Mouse (Mus musculus) midbrain, embryonic 14.5 days (tissue): ENCODE data around the gene Apol6. TPM values are rescaled to one million over a fixed set of nuclear protein-coding genes. Genes with fewer than 3 reads are reported as not detected.

Source experiments
- ATAC-seq: fragments of 200-750 bp; cut with Nextera tagmentation; 2 replicates; pipeline ENCODE4 v1.8.0; 2017; ENCODE audit warnings: moderate number of reproducible peaks, moderate library complexity; ENCODE audit not compliant: low FRiP score, low TSS enrichment
- DNase-seq: peaks from one replicate; pipeline ENCODE4 v3.0.0-alpha.2; 2015
- H3K27ac ChIP-seq: fragments of 300-500 bp; sonication (generic); replicated peaks from 2 replicates; pipeline ENCODE4 v1.5.1; 2014; ENCODE audit warnings: mild to moderate bottlenecking, low read depth, low read length, moderate library complexity
- H3K27me3 ChIP-seq: fragments of 300-500 bp; sonication (generic); 2 replicates; pipeline ENCODE4 v1.6.1; 2014; ENCODE audit warnings: low read length, control low read depth, mixed read lengths; ENCODE audit not compliant: control insufficient read depth, insufficient read depth
- H3K36me3 ChIP-seq: fragments of 300-500 bp; sonication (generic); 2 replicates; pipeline ENCODE4 v1.6.1; 2014; ENCODE audit warnings: low read length, control low read depth; ENCODE audit not compliant: control insufficient read depth, insufficient read depth
- H3K4me1 ChIP-seq: fragments of 300-500 bp; sonication (generic); 2 replicates; pipeline ENCODE4 v1.6.1; 2014; ENCODE audit warnings: mild to moderate bottlenecking, antibody characterized with exemption, low read length, control low read depth; ENCODE audit not compliant: control insufficient read depth, insufficient read depth
- H3K4me2 ChIP-seq: fragments of 300-500 bp; sonication (generic); 2 replicates; pipeline ENCODE4 v1.6.1; 2014; ENCODE audit warnings: mild to moderate bottlenecking, low read length, moderate library complexity
- H3K4me3 ChIP-seq: fragments of 300-500 bp; sonication (generic); replicated peaks from 2 replicates; pipeline ENCODE4 v1.5.1; 2014; ENCODE audit warnings: low read depth, low read length
- H3K9ac ChIP-seq: fragments of 300-500 bp; sonication (generic); replicated peaks from 2 replicates; pipeline ENCODE4 v1.6.1; 2014; ENCODE audit warnings: mild to moderate bottlenecking, low read length, moderate library complexity
- H3K9me3 ChIP-seq: fragments of 300-500 bp; sonication (generic); 2 replicates; pipeline ENCODE4 v1.6.1; 2016; ENCODE audit warnings: low read length, control low read depth, mixed read lengths; ENCODE audit not compliant: control insufficient read depth
- WGBS: fragments of 180-500 bp; shearing (Covaris S2); extraction: QIAGEN DNeasy Blood & Tissue Kit; methylation state at CpG from one replicate; pipeline ENCODE4 v1.1.7; 2014; 5-methylcytosine and 5-hydroxymethylcytosine counted together
- polyA plus RNA-seq: library from polyadenylated mRNA; unstranded; fragments of >200 nt; fragmentation: Nextera tagmentation; extraction: Ambion mirVana; gene quantifications from 2 replicates; pipeline ENCODE4 v1.2.1, GENCODE M21; 2014

Gene Apol6
- polyA plus RNA-seq, 1 experiment from 2014 or later = not detected

- H3K36me3 ChIP-seq = peaks cover 78% of the 10 kb centered on the region
- WGBS = 81% methylated on average over 14 of the region's 14 CpGs
Measured at GRCm38 (mm10) chr15:77080684-77081254, 36.2 kb downstream of the Apol6 start.

GRCm38 (mm10) chr15:77081454-77081853 is 36.9 kb downstream of the Apol6 start:
- no peak overlapping the region for H3K27ac ChIP-seq
- H3K36me3 ChIP-seq = peaks cover 81% of the 10 kb centered on the region

More at GRCm38 (mm10) chr15:77080684-77081254, 36.2 kb downstream of the Apol6 start:
- Histone ChIP-seq H3K27me3 (no peaks in the 10 kb centered on the region), H3K4me3 (no peak overlapping the region), H3K4me2 (no peak overlapping the region), H3K4me1 (no peaks in the 10 kb centered on the region), H3K9ac (no peak overlapping the region), H3K9me3 (no peaks in the 10 kb centered on the region), H3K27ac (no peak overlapping the region)
- no peak for ATAC-seq
- DNase-seq = no peak

GRCm38 (mm10) chr15:77085818-77086217 is 41.3 kb downstream of the Apol6 start:
- DNase-seq (no peak), ATAC-seq (no peak)
- Histone ChIP-seq H3K36me3 (peaks cover 60% of the 10 kb centered on the region), H3K4me1 (no peaks in the 10 kb centered on the region), H3K9ac (no peak overlapping the region), H3K4me2 (no peak overlapping the region), H3K9me3 (no peaks in the 10 kb centered on the region), H3K27ac (no peak overlapping the region), H3K27me3 (no peaks in the 10 kb centered on the region), H3K4me3 (no peak overlapping the region)
- 89% methylated on average over 7 of the region's 7 CpGs for WGBS

More at GRCm38 (mm10) chr15:77081454-77081853, 36.9 kb downstream of the Apol6 start:
- WGBS = 90% methylated on average over 5 of the region's 5 CpGs
- Histone ChIP-seq H3K4me2 (no peak overlapping the region), H3K27me3 (no peaks in the 10 kb centered on the region), H3K9ac (no peak overlapping the region), H3K9me3 (no peaks in the 10 kb centered on the region), H3K4me3 (no peak overlapping the region), H3K4me1 (no peaks in the 10 kb centered on the region)
- no peak for DNase-seq
- no peak for ATAC-seq

- ATAC-seq (no peak), DNase-seq (no peak)
- H3K4me2 ChIP-seq = no peak overlapping the region
- no peaks in the 10 kb centered on the region for H3K27me3 ChIP-seq
- peaks cover 56% of the 10 kb centered on the region for H3K36me3 ChIP-seq
- no peaks in the 10 kb centered on the region for H3K4me1 ChIP-seq
- H3K27ac ChIP-seq = no peak overlapping the region
- H3K4me3 ChIP-seq = no peak overlapping the region
- WGBS = 100% methylated on average over 1 of the region's 1 CpGs
- H3K9me3 ChIP-seq = no peaks in the 10 kb centered on the region
- H3K9ac ChIP-seq = no peak overlapping the region
Measured at GRCm38 (mm10) chr15:77086488-77086887, 42.0 kb downstream of the Apol6 start.

GRCm38 (mm10) chr15:77089249-77089648 is 44.7 kb downstream of the Apol6 start:
- Histone ChIP-seq H3K4me1 (no peaks in the 10 kb centered on the region), H3K27me3 (no peaks in the 10 kb centered on the region), H3K9ac (no peak overlapping the region), H3K4me3 (no peak overlapping the region), H3K9me3 (no peaks in the 10 kb centered on the region), H3K4me2 (no peak overlapping the region), H3K27ac (no peak overlapping the region), H3K36me3 (peaks cover 52% of the 10 kb centered on the region)
- DNase-seq (peak; percentile 55), ATAC-seq (no peak)
- 57% methylated on average over 11 of the region's 11 CpGs for WGBS

GRCm38 (mm10) chr15:77090531-77090930 is 46.0 kb downstream of the Apol6 start:
- Histone ChIP-seq H3K27ac (no peak overlapping the region), H3K4me3 (no peak overlapping the region), H3K36me3 (peaks cover 50% of the 10 kb centered on the region), H3K9me3 (no peaks in the 10 kb centered on the region), H3K9ac (no peak overlapping the region; the same call in 1 of the 2 replicates), H3K4me1 (no peaks in the 10 kb centered on the region), H3K27me3 (no peaks in the 10 kb centered on the region), H3K4me2 (no peak overlapping the region)
- DNase-seq (no peak), ATAC-seq (no peak)
- 87% methylated on average over 5 of the region's 5 CpGs for WGBS

- no peak for ATAC-seq
- no peak overlapping the region for H3K4me2 ChIP-seq
- no peak overlapping the region for H3K9ac ChIP-seq
- DNase-seq = no peak
- H3K4me1 ChIP-seq = no peaks in the 10 kb centered on the region
- no peaks in the 10 kb centered on the region for H3K9me3 ChIP-seq
- 89% methylated on average over 4 of the region's 4 CpGs for WGBS
- peaks cover 51% of the 10 kb centered on the region for H3K36me3 ChIP-seq
- no peaks in the 10 kb centered on the region for H3K27me3 ChIP-seq
- no peak overlapping the region for H3K27ac ChIP-seq
- H3K4me3 ChIP-seq = no peak overlapping the region
Measured at GRCm38 (mm10) chr15:77091394-77091793, 46.9 kb downstream of the Apol6 start.

GRCm38 (mm10) chr15:77094431-77094830 is 49.9 kb downstream of the Apol6 start:
- 97% methylated on average over 13 of the region's 13 CpGs for WGBS
- Histone ChIP-seq H3K27me3 (no peaks in the 10 kb centered on the region), H3K27ac (no peak overlapping the region), H3K4me1 (no peaks in the 10 kb centered on the region), H3K4me2 (no peak overlapping the region), H3K9ac (no peak overlapping the region), H3K36me3 (peaks cover 66% of the 10 kb centered on the region), H3K9me3 (no peaks in the 10 kb centered on the region), H3K4me3 (no peak overlapping the region)
- DNase-seq (no peak), ATAC-seq (no peak)

GRCm38 (mm10) chr15:77095216-77095615 is 50.7 kb downstream of the Apol6 start:
- DNase-seq (no peak), ATAC-seq (no peak)
- Histone ChIP-seq H3K9ac (no peak overlapping the region), H3K27me3 (no peaks in the 10 kb centered on the region), H3K4me1 (no peaks in the 10 kb centered on the region), H3K4me3 (no peak overlapping the region), H3K9me3 (no peaks in the 10 kb centered on the region), H3K36me3 (peaks cover 70% of the 10 kb centered on the region), H3K27ac (no peak overlapping the region), H3K4me2 (no peak overlapping the region)
- 100% methylated on average over 1 of the region's 1 CpGs for WGBS
